Mouse (Mus musculus) CH12.LX (cell line): ENCODE data around the gene Msmp.

Experiments
- CTCF ChIP-seq, 2 experiments: IDR thresholded peaks in 1 of 2; conservative IDR thresholded peaks in 1 of 2; 2 replicates each; pipeline ENCODE4 v1.5.1; 2011 to 2012; ENCODE audit warnings: low read depth in 2 of 2, low read length in 2 of 2, improper control_type of control experiment in 1 of 2, inconsistent platforms in 1 of 2, mild to moderate bottlenecking in 1 of 2, moderate library complexity in 1 of 2
- TCF12 ChIP-seq: IDR thresholded peaks from 2 replicates; pipeline ENCODE4 v1.6.1; 2014; ENCODE audit warnings: low read depth, mild to moderate bottlenecking, inconsistent platforms, low read length, improper control_type of control experiment
- ZC3H11A ChIP-seq: IDR thresholded peaks from 2 replicates; pipeline ENCODE4 v1.6.1; 2012; ENCODE audit warnings: low read depth, mild to moderate bottlenecking, inconsistent platforms, low read length, improper control_type of control experiment

GRCm38 (mm10) chr4:43579256-43579655, 5.0 kb downstream of the Msmp start:
- no peak for TF ChIP-seq CTCF (conservative IDR thresholded peaks at IDR 0.05 in 1 of 2, IDR thresholded peaks at IDR 0.05 in 1 of 2; ENCODE audit: low read depth in 2 of 2, low read length in 2 of 2)
- no peak for TF ChIP-seq TCF12
- TF ChIP-seq ZC3H11A = no peak
